Mouse (Mus musculus): ENCODE data around the gene 4931414P19Rik. TPM values are rescaled to one million over a fixed set of nuclear protein-coding genes. Genes with fewer than 3 reads are reported as not detected.

The 4931414P19Rik gene
- polyA plus RNA-seq (2015; fragmentation: Nextera tagmentation; extraction: Ambion mirVana): 8.3 and 9.4 TPM in 2 replicates

DNA sequence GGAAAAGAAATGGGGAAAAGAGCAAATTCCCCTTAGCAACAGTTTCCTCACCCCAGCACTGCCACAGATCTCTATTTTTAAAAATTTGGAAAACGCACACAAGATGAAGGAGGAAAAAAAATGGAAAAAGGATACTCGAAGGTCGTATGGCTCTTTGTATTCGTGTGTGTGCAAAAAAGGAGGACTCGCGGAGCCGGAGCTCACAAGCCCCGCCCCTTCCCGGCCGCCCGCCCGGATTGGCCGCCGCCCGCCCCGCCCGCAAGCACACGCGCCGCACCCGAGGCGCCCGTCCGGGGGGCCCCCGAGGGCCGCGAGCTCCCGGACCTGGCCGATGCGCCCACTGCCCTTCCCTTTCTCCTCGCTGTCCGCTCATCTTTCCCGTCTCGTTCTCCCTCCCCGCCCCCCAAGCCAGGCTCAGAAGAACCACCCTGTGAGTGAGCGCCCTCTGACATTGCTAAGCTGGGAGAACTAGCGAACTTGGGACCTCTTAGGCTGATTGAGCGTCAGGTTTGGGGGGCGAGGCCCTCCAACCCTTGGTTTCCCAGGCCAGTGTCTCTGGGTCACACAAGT lies at the start of gene 4931414P19Rik:
Gene 4931414P19Rik (minus strand): TSS at position 242 of the 570 bp plus-strand sequence.
- WGBS: 3% methylated on average over 26 of the region's 39 CpGs
- peak; percentile 32 for ATAC-seq
- H3K4me1 ChIP-seq: peaks cover 21% of the 10 kb centered on the region
- H3K27me3 ChIP-seq: no peaks in the 10 kb centered on the region
- H3K36me3 ChIP-seq (ENCODE audit: poor library complexity, severe bottlenecking): 0 out of 2 replicates have a peak, but pooled peaks cover 4% of the 10 kb centered on the region
- peak within 1 kb of the TSS; percentile 41 for H3K4me3 ChIP-seq
- H3K9ac ChIP-seq: peak within 1 kb of the TSS; percentile 61
- H3K9me3 ChIP-seq (replicated peaks): no peaks in the 10 kb centered on the region
- H3K4me2 ChIP-seq: peak within 1 kb of the TSS; percentile 56
- peak within 1 kb of the TSS; percentile 3 for H3K27ac ChIP-seq

DNA sequence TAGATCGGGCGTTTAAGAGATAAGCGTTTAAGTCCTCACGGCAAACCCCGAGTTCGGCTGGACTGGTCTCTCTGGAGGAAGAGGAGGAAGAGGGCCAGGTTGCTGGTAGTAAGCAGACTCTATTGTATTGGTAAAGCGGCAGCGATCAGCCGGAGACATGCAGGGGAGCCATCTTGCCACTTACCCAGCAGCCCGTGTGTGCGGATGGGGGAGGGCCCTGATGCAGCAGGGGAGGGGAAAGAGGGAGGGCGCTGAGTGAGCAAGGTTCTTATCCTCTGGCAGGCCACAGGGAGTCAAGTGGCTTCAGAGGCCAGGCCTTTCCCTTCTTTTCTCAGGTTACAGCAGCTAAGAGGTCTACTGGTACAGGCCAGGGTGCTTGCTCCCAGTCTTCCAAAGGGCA lies 47.7 kb upstream of the 4931414P19Rik start:
- H3K27ac ChIP-seq: peak overlapping the region; percentile 83
- no peaks in the 10 kb centered on the region for H3K9me3 ChIP-seq (replicated peaks)
- peak overlapping the region; percentile 89 for H3K9ac ChIP-seq
- ATAC-seq: peak; percentile 91
- no peaks in the 10 kb centered on the region for H3K27me3 ChIP-seq
- WGBS: 1% methylated on average over 12 of the region's 12 CpGs
- H3K4me1 ChIP-seq: peaks cover 46% of the 10 kb centered on the region
- peak overlapping the region; percentile 73 for H3K4me3 ChIP-seq
- H3K36me3 ChIP-seq (ENCODE audit: poor library complexity, severe bottlenecking): peaks cover 70% of the 10 kb centered on the region
- H3K4me2 ChIP-seq: peak overlapping the region; percentile 89

DNA sequence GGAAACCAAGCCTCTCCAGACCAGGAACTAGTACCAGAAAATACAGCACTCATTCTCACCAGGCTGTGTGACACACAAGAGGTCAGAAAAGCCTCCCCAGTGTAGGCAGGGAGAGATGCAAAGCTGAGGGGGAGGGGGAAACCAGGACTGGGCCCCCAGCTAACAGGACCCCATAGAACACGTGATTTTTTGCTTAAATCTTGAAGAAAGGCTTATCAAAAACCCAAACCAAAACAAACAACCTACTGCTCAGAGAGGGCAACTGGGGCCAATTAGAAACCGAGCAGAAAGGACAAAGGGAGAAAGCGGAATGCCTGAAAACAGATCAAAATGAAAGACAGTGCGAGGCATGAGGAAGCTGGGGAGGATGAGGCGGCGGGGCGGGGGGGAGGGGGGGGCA lies 47.0 kb upstream of the 4931414P19Rik start:
- peak overlapping the region; percentile 73 for H3K4me3 ChIP-seq
- H3K4me2 ChIP-seq: peak overlapping the region; percentile 89
- peaks cover 49% of the 10 kb centered on the region for H3K4me1 ChIP-seq
- H3K27ac ChIP-seq: peak overlapping the region; percentile 83
- 2% methylated on average over 7 of the region's 7 CpGs for WGBS
- no peaks in the 10 kb centered on the region for H3K9me3 ChIP-seq (replicated peaks)
- ATAC-seq: no peak
- H3K36me3 ChIP-seq (ENCODE audit: poor library complexity, severe bottlenecking): peaks cover 70% of the 10 kb centered on the region
- no peaks in the 10 kb centered on the region for H3K27me3 ChIP-seq
- H3K9ac ChIP-seq: peak overlapping the region; percentile 89

DNA sequence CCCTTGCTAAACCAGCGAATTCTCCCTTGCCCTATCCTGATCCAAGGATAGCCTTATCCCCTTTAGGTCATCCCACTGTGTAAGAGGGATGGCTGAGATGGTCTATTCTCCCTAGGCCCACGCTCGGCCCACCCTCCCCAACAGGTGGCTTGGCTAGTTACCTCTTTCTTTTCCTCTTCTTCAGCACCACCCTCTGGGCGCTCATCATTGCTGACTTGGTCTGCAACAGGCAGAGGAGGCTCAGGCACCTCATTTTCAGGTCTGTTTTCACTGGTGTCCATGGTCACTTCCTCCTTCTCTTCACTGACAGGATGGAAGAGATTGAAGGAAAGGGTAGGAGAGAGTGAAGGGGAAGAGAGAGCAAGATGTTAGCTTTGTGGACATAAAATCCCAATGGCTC lies 45.8 kb upstream of the 4931414P19Rik start:
- 74% methylated on average over 4 of the region's 4 CpGs for WGBS
- Histone ChIP-seq H3K27me3 (no peaks in the 10 kb centered on the region), H3K27ac (no peak overlapping the region), H3K4me3 (no peak overlapping the region), H3K9me3 (replicated peaks) (no peaks in the 10 kb centered on the region), H3K4me2 (peak overlapping the region; percentile 89), H3K9ac (peak overlapping the region; percentile 89; the same call in 1 of the 2 replicates), H3K36me3 (ENCODE audit: poor library complexity, severe bottlenecking) (peaks cover 70% of the 10 kb centered on the region), H3K4me1 (peaks cover 49% of the 10 kb centered on the region)
- 0 out of 2 replicates have a peak, but pooled peaks have one; percentile 8 for ATAC-seq

DNA sequence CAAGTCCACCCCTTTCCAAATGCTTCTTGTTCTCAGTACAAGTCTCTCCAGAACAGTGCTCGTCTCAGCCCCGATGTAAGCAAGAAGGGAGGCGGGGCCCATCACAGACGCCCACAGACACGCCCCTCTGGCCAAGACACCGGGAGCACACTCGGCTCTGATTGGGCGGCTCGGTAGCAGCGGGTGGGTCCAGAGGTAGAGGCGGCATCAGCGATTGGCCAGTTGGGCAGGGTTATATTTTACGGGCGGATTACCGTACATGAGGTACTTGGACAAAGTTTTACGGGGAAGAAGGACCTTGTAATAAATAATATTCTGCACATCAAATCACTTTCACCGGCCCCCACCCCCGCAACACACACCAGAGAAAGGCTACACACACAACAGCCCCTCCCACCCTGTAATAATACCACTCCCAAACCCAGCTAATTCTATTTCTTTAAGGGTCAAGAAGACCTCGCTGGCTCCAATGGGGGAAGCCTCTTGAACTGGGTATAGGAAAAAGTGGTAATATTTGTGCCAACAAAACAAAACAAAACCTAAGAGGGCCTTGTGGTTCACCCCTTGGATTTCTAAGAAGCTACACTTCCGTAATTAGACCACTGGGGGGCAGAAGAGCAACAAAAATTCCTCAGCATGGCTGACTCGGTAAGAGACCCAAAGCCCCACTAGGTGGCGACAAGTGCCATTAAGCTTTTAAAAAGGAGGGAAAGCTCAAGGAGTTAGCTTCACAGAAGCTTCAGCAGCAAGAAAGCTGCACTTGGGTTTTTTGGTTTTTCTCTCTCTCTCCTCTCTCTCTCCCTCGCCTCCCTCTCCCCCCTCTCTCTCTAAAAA lies 45.0 kb upstream of the 4931414P19Rik start:
- peak overlapping the region; percentile 1; the same call in 1 of the 2 replicates for H3K4me3 ChIP-seq
- peak; percentile 51 for ATAC-seq
- H3K4me1 ChIP-seq: peaks cover 49% of the 10 kb centered on the region
- 66% methylated on average over 23 of the region's 23 CpGs for WGBS
- H3K4me2 ChIP-seq: peak overlapping the region; percentile 89
- no peaks in the 10 kb centered on the region for H3K27me3 ChIP-seq
- H3K9me3 ChIP-seq (replicated peaks): no peaks in the 10 kb centered on the region
- H3K9ac ChIP-seq: no peak overlapping the region
- no peak overlapping the region for H3K27ac ChIP-seq
- H3K36me3 ChIP-seq (ENCODE audit: poor library complexity, severe bottlenecking): peaks cover 70% of the 10 kb centered on the region

DNA sequence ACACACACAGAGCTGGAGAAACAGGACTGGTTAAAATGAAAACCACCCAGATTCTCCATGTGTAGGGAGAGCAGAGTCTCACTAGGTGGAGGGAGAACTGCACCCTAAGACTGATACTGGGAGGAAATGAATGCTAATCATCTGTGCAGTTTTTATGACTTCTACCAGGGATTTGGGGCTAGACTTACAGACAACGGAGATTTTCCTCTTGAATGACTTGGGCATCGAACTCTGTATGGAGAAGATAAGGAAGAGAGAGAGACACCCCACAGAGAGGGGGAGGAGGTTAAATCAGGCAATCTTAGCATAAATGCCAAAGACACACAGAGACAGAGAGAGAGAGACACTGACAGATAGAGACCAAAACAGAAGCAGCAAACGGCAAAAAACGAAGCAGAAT lies 42.1 kb upstream of the 4931414P19Rik start:
- Histone ChIP-seq H3K9me3 (replicated peaks) (no peaks in the 10 kb centered on the region), H3K4me3 (no peak overlapping the region), H3K4me2 (no peak overlapping the region), H3K27ac (no peak overlapping the region), H3K27me3 (no peaks in the 10 kb centered on the region), H3K9ac (no peak overlapping the region), H3K4me1 (peaks cover 41% of the 10 kb centered on the region), H3K36me3 (ENCODE audit: poor library complexity, severe bottlenecking) (peaks cover 84% of the 10 kb centered on the region)
- no peak for ATAC-seq
- WGBS: 77% methylated on average over 4 of the region's 4 CpGs

DNA sequence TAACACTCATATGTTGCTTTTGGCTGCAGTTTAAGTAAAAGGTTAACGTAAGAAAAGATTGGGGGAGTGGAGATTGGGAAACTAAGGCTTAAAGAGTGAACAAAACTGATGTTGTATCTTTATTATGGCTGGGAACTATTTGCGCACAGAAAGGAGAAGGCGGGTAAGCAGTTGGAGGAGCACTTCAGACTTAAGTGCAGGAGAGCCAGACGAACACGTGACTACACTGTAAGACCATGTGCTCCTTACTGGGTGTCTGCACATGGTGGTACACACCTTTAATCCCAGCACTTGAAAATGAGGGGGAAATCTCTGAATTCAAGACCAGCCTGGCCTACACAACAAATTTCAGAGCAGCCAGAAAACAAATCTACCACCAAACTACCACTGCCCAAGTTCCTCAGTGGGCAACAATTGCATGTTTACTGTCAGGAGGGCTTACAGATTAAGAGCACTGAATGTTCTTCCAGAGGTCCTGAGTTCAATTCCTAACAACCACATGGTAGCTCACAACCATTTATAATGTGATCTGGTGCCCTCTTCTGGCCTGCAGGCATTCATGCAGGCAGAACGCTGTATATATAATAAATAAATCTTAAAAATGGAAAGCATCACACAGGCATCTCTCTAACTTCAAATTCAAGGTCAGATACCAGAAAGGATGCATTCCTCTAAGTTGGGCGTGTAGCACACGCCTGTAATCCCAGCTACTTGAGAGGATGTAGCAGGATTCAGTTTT lies 41.3 kb upstream of the 4931414P19Rik start:
- Histone ChIP-seq H3K4me3 (no peak overlapping the region), H3K4me1 (peaks cover 37% of the 10 kb centered on the region), H3K27ac (no peak overlapping the region), H3K9me3 (replicated peaks) (no peaks in the 10 kb centered on the region), H3K9ac (no peak overlapping the region), H3K36me3 (ENCODE audit: poor library complexity, severe bottlenecking) (peaks cover 92% of the 10 kb centered on the region), H3K27me3 (no peaks in the 10 kb centered on the region), H3K4me2 (no peak overlapping the region)
- no peak for ATAC-seq
- WGBS: 93% methylated on average over 8 of the region's 8 CpGs

DNA sequence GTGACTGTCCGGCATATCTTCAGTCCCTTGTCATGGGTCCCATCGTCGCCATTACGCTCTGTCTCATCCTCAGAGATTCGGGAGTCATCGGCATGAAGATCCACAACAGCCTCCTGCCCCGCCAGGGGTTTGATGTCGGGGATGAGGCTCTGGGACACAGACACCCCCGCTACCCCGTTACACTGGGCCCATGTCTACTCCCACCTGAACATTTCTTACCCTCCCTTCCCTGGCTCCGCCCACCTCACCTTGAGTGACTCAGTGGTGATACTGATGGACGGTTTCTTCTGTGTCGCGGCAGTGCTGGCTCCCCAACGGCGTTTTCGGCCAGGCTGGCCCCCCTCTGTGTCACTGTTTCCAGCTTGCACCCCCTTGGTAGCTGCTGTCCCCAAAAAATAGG lies 40.7 kb upstream of the 4931414P19Rik start:
- Histone ChIP-seq H3K9ac (no peak overlapping the region), H3K4me2 (no peak overlapping the region), H3K36me3 (ENCODE audit: poor library complexity, severe bottlenecking) (peaks cover 89% of the 10 kb centered on the region), H3K4me3 (no peak overlapping the region), H3K27me3 (no peaks in the 10 kb centered on the region), H3K27ac (no peak overlapping the region), H3K9me3 (replicated peaks) (no peaks in the 10 kb centered on the region), H3K4me1 (peaks cover 34% of the 10 kb centered on the region)
- WGBS: 95% methylated on average over 17 of the region's 17 CpGs
- ATAC-seq: no peak

DNA sequence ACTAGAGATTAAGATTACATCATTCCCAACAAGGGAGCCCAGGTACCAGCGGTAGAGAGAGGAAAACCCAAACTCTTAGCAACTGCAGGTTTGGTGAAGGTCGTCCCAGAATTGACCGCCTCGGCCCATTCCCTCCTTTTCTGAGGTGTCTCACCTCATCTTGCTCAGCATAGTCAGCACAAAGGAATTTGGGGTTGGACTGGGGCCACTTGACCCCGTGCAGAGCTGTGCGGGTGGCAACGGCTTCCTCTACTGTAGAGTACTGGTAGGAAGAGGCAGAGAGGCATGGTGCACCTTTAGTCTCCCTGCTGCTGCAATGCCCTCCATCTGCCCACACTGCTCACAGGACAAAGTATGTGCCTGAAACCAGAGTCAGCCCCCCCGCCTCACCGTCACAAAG lies 38.5 kb upstream of the 4931414P19Rik start:
- no peak for ATAC-seq
- no peak overlapping the region for H3K9ac ChIP-seq
- no peaks in the 10 kb centered on the region for H3K27me3 ChIP-seq
- H3K4me3 ChIP-seq: no peak overlapping the region
- H3K36me3 ChIP-seq (ENCODE audit: poor library complexity, severe bottlenecking): peaks cover 70% of the 10 kb centered on the region
- no peaks in the 10 kb centered on the region for H3K9me3 ChIP-seq (replicated peaks)
- H3K27ac ChIP-seq: no peak overlapping the region
- WGBS: 97% methylated on average over 9 of the region's 9 CpGs
- peaks cover 28% of the 10 kb centered on the region for H3K4me1 ChIP-seq
- no peak overlapping the region for H3K4me2 ChIP-seq

DNA sequence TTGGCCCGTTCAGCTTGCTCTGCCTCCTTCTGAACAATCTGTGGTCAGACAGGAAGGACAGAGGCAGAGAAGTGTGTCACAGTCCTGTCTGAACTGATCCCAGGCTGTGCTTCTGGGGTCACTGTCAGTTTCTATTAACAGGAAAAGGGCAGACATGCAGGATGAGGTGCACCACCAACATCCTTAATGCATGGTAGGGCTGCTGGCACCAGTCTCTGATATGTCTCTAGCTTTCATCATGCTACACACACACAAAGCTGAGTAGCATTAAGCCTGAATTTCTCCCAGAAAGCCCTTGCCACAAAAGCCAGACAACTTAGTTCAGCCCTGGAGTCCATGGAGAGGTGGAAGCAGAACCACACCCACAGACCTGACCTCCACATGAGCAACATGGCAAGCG lies 37.2 kb upstream of the 4931414P19Rik start:
- H3K4me3 ChIP-seq: no peak overlapping the region
- H3K4me2 ChIP-seq: no peak overlapping the region
- H3K9ac ChIP-seq: no peak overlapping the region
- no peak for ATAC-seq
- no peaks in the 10 kb centered on the region for H3K27me3 ChIP-seq
- H3K27ac ChIP-seq: no peak overlapping the region; the same call in 1 of the 2 replicates
- 85% methylated on average over 2 of the region's 2 CpGs for WGBS
- peaks cover 70% of the 10 kb centered on the region for H3K36me3 ChIP-seq (ENCODE audit: poor library complexity, severe bottlenecking)
- peaks cover 28% of the 10 kb centered on the region for H3K4me1 ChIP-seq
- H3K9me3 ChIP-seq (replicated peaks): no peaks in the 10 kb centered on the region

DNA sequence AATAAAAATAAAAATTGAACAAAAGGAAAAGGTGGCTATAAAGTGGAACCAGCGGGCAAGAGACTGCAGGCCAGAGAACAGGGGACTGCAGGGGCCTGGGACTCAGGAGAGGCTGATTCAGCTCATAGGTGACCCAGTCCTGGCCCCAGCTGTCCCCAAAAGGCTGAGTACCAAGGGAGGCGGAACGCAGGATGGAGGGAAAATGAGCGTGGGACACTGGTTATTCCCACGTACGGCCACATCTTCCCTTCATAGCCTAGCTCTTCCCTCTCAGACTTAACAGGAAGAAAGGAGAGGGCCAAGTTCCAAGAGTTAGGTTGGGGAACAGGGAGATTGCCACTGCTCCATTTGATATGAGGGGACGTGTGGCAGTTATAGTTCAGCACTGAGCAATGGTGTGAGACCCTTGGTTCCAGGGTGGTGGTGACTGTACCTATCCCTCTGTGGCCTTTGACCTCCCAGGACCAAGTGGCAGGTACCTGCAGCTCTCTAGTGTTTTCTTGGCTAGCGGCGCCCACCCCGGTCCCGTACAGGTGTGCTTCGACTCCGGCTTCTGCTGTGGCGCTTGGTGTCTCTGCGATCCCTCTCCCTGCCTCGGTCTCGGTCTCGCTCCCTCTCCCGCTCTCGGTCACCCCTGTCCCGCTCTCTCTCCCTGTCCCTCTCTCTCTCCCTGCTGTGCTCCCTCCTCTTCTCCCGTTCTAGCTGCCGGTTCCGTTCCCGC lies 36.6 kb upstream of the 4931414P19Rik start:
- peak overlapping the region; percentile 68 for H3K27ac ChIP-seq
- no peak for ATAC-seq
- no peaks in the 10 kb centered on the region for H3K27me3 ChIP-seq
- H3K4me1 ChIP-seq: peaks cover 31% of the 10 kb centered on the region
- no peak overlapping the region for H3K9ac ChIP-seq
- peaks cover 68% of the 10 kb centered on the region for H3K36me3 ChIP-seq (ENCODE audit: poor library complexity, severe bottlenecking)
- 0 out of 2 replicates have a peak overlapping the region, but pooled peaks have one; percentile 72 for H3K4me3 ChIP-seq
- WGBS: 79% methylated on average over 25 of the region's 25 CpGs
- H3K9me3 ChIP-seq (replicated peaks): no peaks in the 10 kb centered on the region
- no peak overlapping the region for H3K4me2 ChIP-seq
